Mouse (Mus musculus) limb, embryonic 11.5 days (tissue): ENCODE measurements around the gene Hs6st3. TPM values are rescaled to one million over a fixed set of nuclear protein-coding genes. Genes with fewer than 3 reads are reported as not detected.
"Not testable (repeated sequence)": the region's sequence is repeated elsewhere in the genome, so short reads cannot be mapped to it uniquely, and the experiment has no call there.

Source experiments
- ATAC-seq: fragments of 200-750 bp; cut with Nextera tagmentation; 2 replicates; pipeline ENCODE4 v1.8.0; 2017; ENCODE audit warnings: low read depth; ENCODE audit not compliant: insufficient number of reproducible peaks, low FRiP score, low TSS enrichment
- DNase-seq: peaks from one replicate; pipeline ENCODE4 v3.0.0-alpha.2; 2015; ENCODE audit warnings: low spot score
- H3K27ac ChIP-seq: fragments of 300-500 bp; sonication (generic); replicated peaks from 2 replicates; pipeline ENCODE4 v1.5.1; 2014; ENCODE audit warnings: low read depth, mild to moderate bottlenecking, low read length
- H3K27me3 ChIP-seq: fragments of 300-500 bp; sonication (generic); 2 replicates; pipeline ENCODE4 v1.6.1; 2014; ENCODE audit warnings: mild to moderate bottlenecking, low read length, mixed read lengths; ENCODE audit not compliant: control insufficient read depth, insufficient read depth
- H3K36me3 ChIP-seq: fragments of 300-500 bp; sonication (generic); 2 replicates; pipeline ENCODE4 v1.6.1; 2014; ENCODE audit warnings: mild to moderate bottlenecking, low read length, moderate library complexity, mixed read lengths; ENCODE audit not compliant: control insufficient read depth, insufficient read depth
- H3K4me1 ChIP-seq: fragments of 300-500 bp; sonication (generic); 2 replicates; pipeline ENCODE4 v1.6.1; 2014; ENCODE audit warnings: low read length, mixed read lengths; ENCODE audit not compliant: control insufficient read depth, insufficient read depth
- H3K4me2 ChIP-seq: fragments of 300-500 bp; sonication (generic); 2 replicates; pipeline ENCODE4 v1.6.1; 2014; ENCODE audit warnings: low read depth, mild to moderate bottlenecking, moderate library complexity; ENCODE audit not compliant: severe bottlenecking
- H3K4me3 ChIP-seq: fragments of 300-500 bp; sonication (generic); 2 replicates; pipeline ENCODE4 v1.5.1; 2014; ENCODE audit warnings: low read depth, low read length
- H3K9ac ChIP-seq: fragments of 300-500 bp; sonication (generic); 2 replicates; pipeline ENCODE4 v1.6.1; 2014; ENCODE audit warnings: mild to moderate bottlenecking, low read length
- H3K9me3 ChIP-seq: fragments of 300-500 bp; sonication (generic); 2 replicates; pipeline ENCODE4 v1.6.1; 2016; ENCODE audit warnings: low read length; ENCODE audit not compliant: control insufficient read depth
- WGBS: fragments of 180-500 bp; shearing (Covaris S2); extraction: QIAGEN DNeasy Blood & Tissue Kit; methylation state at CpG from one replicate; pipeline ENCODE4 v1.1.7; 2014; 5-methylcytosine and 5-hydroxymethylcytosine counted together
- polyA plus RNA-seq: library from polyadenylated mRNA; unstranded; fragments of >200 nt; fragmentation: Nextera tagmentation; extraction: Ambion mirVana; gene quantifications from 2 replicates; pipeline ENCODE4 v1.2.1, GENCODE M21; 2014

The Hs6st3 gene
- polyA plus RNA-seq, 1 experiment from 2014 or later = 0.17 TPM

DNA sequence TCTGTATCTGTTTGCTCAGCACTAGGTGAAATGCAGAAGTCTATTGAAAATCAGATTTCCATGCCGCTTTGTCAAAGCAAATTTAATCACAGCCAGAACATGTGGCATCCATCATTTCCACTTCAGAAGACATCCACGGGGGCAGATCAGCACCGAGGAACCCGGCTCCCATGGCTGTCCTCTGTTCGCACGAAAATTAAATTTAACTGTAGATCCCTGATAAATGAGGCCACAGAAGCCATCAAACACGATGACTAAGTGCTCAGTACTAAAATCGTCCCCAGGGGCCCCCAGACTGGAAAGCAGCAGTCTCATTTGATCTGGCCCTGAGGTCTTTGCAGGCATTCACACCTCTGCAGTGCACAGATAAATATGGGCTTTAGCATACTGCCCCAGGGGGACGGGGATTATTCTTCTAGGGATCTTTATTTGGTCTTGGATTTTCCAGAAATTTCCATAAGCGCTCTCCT lies 443.9 kb downstream of the Hs6st3 start:
- DNase-seq = peak; percentile 27
- Histone ChIP-seq H3K4me3 (no peak overlapping the region), H3K4me1 (peaks cover 3% of the 10 kb centered on the region; the same call in 1 of the 2 replicates), H3K27me3 (no peaks in the 10 kb centered on the region), H3K9ac (no peak overlapping the region), H3K36me3 (no peaks in the 10 kb centered on the region), H3K9me3 (no peaks in the 10 kb centered on the region), H3K4me2 (no peak overlapping the region), H3K27ac (no peak overlapping the region)
- WGBS = 20% methylated on average over 10 of the region's 10 CpGs
- ATAC-seq = no peak

DNA sequence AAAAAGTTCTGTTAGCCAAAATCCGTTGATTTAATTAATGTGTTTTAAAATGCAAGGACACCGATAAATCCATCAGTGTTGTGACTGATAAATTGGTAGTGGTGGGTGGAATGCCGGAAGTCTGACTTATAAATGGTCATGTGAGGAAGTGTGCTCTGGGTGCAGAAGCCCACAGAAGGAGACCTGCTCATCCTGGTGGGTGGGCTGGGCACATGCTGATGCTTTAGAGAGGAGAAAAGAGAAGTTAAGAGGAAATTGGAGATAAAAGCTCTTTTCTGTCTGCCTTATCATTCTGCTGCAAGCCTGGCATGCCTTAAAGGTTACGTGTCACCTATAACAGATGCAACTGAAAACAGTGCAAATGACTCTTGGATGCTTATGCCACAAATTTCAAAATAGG lies 446.9 kb downstream of the Hs6st3 start:
- Histone ChIP-seq H3K27me3 (no peaks in the 10 kb centered on the region), H3K9me3 (no peaks in the 10 kb centered on the region), H3K27ac (no peak overlapping the region), H3K36me3 (no peaks in the 10 kb centered on the region), H3K4me3 (no peak overlapping the region), H3K9ac (no peak overlapping the region), H3K4me2 (no peak overlapping the region), H3K4me1 (peaks cover 3% of the 10 kb centered on the region; the same call in 1 of the 2 replicates)
- ATAC-seq (no peak), DNase-seq (no peak)
- 79% methylated on average over 4 of the region's 4 CpGs for WGBS

DNA sequence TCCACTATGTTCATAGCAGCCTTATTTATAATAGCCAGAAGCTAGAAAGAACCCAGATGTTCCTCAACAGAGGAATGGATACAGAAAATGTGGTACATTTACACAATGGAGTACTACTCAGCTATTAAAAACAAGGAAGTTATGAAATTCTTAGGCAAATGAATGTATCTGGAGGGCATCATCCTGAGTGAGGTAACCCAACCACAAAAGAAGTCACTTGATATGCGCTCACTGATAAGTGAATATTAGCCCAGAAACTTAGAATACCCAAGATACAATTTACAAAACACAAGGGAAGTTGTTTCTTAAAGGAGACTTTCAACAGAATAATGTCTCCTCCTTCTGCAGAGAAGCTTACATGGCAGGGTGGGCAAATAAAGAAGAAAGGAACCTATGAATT lies 449.2 kb downstream of the Hs6st3 start:
- H3K9me3 ChIP-seq, H3K4me3 ChIP-seq, H3K9ac ChIP-seq, DNase-seq, ATAC-seq, H3K27ac ChIP-seq, H3K4me2 ChIP-seq, H3K4me1 ChIP-seq, H3K27me3 ChIP-seq, H3K36me3 ChIP-seq: not testable (repeated sequence)
- WGBS = 95% methylated on average over 1 of the region's 1 CpGs

DNA sequence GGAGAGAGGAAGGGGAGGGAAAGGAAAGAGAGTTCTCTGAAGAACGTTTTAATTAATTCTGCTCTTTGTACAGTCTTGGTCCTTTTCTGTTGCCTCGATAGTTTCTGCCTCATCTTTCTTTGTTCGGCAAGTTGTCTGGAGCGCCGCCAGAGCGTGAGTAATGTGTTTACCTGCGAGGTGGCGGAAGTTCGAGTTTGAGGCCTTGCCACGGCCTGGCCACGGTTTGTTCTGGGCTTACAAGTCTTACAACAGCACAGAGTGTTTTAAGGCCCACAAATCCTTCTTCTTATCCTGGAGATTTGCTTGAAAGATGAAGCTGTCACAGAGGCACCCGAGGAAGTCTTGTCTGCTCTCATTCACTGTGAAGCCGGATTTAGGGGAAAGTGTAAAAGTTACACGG lies 466.2 kb downstream of the Hs6st3 start:
- no peaks in the 10 kb centered on the region for H3K36me3 ChIP-seq
- DNase-seq (no peak), ATAC-seq (no peak)
- no peaks in the 10 kb centered on the region for H3K4me1 ChIP-seq
- no peaks in the 10 kb centered on the region for H3K9me3 ChIP-seq
- H3K27me3 ChIP-seq = no peaks in the 10 kb centered on the region
- H3K4me2 ChIP-seq = no peak overlapping the region
- no peak overlapping the region for H3K4me3 ChIP-seq
- no peak overlapping the region for H3K9ac ChIP-seq
- 78% methylated on average over 14 of the region's 14 CpGs for WGBS
- no peak overlapping the region for H3K27ac ChIP-seq

DNA sequence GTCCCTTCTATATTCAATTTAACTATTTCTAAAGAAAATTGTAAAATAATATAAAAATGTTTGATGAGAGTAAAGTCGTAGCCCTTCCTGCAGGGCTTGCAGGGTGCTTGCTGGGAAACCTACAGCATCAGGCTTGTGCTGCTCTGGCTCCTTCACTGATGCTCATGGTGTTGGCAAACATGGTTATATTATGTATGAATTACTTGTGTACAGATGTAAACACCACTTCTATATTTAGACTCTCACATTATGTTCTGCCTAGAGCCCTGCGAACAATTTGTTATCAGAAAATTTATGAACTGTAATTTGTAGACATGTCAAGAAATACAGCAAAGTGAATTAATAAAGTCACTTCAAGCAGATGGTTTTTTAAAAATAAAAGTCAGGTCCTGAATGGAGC lies 474.7 kb downstream of the Hs6st3 start:
- DNase-seq (no peak), ATAC-seq (no peak)
- Histone ChIP-seq H3K4me1 (no peaks in the 10 kb centered on the region), H3K27ac (no peak overlapping the region), H3K9ac (no peak overlapping the region), H3K4me3 (no peak overlapping the region), H3K4me2 (no peak overlapping the region), H3K9me3 (no peaks in the 10 kb centered on the region), H3K36me3 (no peaks in the 10 kb centered on the region), H3K27me3 (no peaks in the 10 kb centered on the region)
- 84% methylated on average over 2 of the region's 2 CpGs for WGBS

DNA sequence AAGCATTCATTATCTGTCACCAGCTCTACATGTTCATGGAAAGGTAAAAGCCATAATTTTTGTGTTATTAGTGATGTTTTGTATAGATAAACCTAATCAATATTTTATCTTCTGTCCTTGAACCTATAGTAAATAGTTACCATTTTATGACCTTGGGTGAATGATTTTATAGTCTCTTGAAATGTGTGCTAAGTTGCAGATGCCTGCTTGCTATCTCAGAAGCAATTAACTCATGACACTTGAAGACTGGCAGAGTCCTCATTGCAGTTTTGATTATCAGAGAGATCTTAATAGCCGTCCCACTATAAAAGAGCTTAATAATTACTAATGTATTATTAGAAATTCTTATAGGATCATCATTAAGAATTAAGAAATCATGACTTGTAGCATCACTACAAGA lies 491.0 kb downstream of the Hs6st3 start:
- H3K36me3 ChIP-seq = no peaks in the 10 kb centered on the region
- no peak overlapping the region for H3K4me3 ChIP-seq
- no peaks in the 10 kb centered on the region for H3K27me3 ChIP-seq
- DNase-seq (no peak), ATAC-seq (no peak)
- no peak overlapping the region for H3K4me2 ChIP-seq
- H3K27ac ChIP-seq = no peak overlapping the region
- H3K9ac ChIP-seq = no peak overlapping the region
- no peaks in the 10 kb centered on the region for H3K4me1 ChIP-seq
- 77% methylated on average over 1 of the region's 1 CpGs for WGBS
- H3K9me3 ChIP-seq = no peaks in the 10 kb centered on the region

DNA sequence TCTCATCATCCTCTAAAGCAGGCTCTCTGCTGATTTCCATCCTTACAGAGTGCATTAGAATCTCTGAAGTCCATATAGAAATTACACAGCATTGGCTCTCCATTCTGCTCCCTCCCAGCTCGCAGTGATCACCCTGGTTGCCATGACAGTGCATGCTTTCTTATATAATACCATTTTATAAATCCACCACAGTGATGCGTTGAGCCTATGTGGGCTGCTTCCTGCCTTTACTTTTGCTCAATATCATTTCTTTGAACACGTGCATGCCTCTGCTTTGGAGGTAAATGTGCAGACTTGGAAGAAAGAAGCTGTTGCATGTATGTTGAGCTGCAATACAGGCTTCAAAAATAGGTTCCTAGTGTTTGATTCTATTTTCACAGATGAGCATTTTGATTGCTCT lies 494.9 kb downstream of the Hs6st3 start:
- no peak overlapping the region for H3K4me3 ChIP-seq
- WGBS = 82% methylated on average over 3 of the region's 3 CpGs
- H3K9me3 ChIP-seq = no peaks in the 10 kb centered on the region
- ATAC-seq (no peak), DNase-seq (no peak)
- H3K4me1 ChIP-seq = no peaks in the 10 kb centered on the region
- H3K4me2 ChIP-seq = no peak overlapping the region
- H3K9ac ChIP-seq = no peak overlapping the region
- H3K27me3 ChIP-seq = no peaks in the 10 kb centered on the region
- H3K36me3 ChIP-seq = no peaks in the 10 kb centered on the region
- no peak overlapping the region for H3K27ac ChIP-seq

DNA sequence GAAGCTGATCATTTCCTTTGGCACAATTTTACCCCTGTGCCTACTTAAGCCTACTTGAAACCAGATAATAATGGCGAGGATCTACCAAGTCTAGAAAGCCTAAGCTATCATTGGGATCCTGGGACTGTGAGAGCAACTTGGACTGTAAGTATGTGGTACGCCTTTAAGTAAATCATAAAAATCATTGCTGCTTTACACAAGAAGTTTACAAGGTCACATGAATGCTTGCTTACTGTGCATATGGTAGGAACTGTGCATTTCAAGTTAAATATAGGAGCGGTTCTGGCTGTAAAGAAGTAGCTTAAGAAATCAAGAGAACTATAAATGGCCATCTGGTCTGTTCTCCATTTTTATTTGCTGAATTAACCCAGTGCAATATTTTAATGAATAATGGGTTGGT lies 495.5 kb downstream of the Hs6st3 start:
- Histone ChIP-seq H3K27ac (no peak overlapping the region), H3K9ac (no peak overlapping the region), H3K9me3 (no peaks in the 10 kb centered on the region), H3K4me2 (no peak overlapping the region), H3K27me3 (no peaks in the 10 kb centered on the region), H3K36me3 (no peaks in the 10 kb centered on the region), H3K4me1 (no peaks in the 10 kb centered on the region), H3K4me3 (no peak overlapping the region)
- WGBS = 55% methylated on average over 3 of the region's 3 CpGs
- DNase-seq = no peak
- ATAC-seq = peak; percentile 44; the same call in 1 of the 2 replicates

DNA sequence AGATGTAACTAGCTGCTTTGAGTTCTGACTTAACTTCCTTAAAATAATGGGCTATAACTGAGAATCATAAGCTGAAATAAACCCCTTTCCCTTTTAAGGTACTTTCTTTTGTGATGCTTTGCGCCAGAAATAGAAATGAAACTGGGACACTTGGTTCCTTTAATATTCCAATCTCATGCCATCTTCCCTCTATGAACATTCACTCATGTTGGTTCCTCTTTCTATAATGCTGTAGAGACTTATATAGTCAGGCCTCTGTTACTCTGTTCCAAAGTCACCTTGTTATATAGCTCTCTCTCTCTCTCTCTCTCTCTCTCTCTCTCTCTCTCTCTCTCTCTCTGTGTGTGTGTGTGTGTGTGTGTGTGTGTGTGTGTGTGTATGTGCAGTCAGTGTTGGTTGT lies 504.7 kb downstream of the Hs6st3 start:
- ATAC-seq (no peak), DNase-seq (no peak)
- Histone ChIP-seq H3K4me2 (no peak overlapping the region), H3K4me3 (no peak overlapping the region), H3K27me3 (no peaks in the 10 kb centered on the region), H3K9ac (no peak overlapping the region), H3K36me3 (no peaks in the 10 kb centered on the region), H3K9me3 (no peaks in the 10 kb centered on the region), H3K27ac (no peak overlapping the region), H3K4me1 (no peaks in the 10 kb centered on the region)
- 96% methylated on average over 1 of the region's 1 CpGs for WGBS
